Mouse (Mus musculus): ENCODE data around the gene Kif19a.

Gene Kif19a

DNA sequence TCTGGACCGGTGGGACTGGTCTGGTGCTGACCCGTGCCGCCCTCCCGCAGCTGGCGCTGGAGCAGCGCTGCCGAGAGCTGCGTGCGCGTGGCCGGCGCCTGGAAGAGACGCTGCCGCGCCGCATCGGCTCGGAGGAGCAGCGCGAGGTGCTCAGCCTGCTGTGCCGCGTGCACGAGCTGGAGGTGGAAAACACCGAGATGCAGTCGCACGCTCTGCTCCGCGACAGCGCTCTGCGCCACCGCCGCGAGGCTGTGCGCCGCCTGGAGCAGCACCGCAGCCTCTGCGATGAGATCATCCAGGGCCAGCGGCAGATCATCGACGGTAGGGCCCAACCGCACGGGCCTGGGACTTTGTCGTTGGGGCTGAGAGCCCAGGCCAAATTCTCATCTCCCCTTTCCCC lies 21.1 kb downstream of the Kif19a start:
- DNase-seq = no peak

DNA sequence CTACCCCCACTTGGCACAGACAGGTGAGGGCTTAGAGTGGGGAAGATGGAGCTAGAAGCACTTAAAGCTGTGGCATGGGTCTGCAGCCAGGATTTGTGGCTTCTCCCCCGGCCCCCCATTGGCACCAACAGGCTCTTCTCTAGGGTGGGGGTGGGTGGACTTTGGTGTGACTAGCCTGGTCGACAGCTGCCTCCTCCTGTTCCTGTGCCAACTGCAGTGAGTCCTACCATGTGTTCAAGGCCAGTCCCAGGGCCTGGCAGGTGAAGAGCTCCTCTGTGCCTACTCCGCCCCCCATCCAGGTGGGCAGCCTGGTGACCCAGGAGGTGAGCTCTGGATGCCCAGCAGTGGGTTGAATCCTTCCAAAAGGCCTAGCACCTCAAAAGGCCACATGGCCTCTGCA lies 22.4 kb downstream of the Kif19a start:
- DNase-seq = no peak

DNA sequence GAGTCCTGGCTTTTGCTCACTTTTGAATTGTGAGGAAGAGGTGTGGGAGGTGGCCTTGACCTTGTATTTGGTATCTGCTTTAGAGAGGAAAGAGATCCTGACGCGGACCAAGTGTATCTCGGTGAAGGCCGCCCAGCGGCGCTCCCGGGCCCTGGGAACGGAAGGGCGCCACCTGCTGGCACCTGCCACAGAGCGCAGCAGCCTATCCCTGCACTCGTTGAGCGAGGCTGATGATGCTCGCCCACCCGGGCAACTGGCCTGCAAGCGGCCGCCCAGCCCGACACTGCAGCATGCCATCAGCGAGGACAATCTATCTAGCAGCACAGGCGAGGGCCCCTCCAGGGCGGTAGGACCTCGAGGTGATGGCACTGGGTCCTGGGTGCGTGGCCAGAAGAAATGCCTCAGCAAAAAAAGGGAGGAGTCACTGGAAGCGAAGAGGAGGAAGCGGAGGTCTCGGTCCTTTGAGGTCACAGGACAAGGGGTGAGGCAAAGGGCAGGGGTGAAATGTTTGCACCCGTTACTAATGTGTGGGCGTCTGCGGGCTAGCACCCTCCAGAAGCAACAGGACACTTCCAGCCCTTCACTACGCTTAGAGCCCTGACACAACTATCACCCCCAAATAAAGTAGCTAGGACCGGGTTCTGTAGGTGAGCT lies 24.0 kb downstream of the Kif19a start:
- peak; percentile 63 to 69 for DNase-seq

- DNase-seq = no peak
Observed at GRCm38 (mm10) chr11:114789716-114790115, 24.5 kb downstream of the Kif19a start.

- no peak for DNase-seq
Observed at GRCm38 (mm10) chr11:114790171-114790570, 25.0 kb downstream of the Kif19a start.

DNA sequence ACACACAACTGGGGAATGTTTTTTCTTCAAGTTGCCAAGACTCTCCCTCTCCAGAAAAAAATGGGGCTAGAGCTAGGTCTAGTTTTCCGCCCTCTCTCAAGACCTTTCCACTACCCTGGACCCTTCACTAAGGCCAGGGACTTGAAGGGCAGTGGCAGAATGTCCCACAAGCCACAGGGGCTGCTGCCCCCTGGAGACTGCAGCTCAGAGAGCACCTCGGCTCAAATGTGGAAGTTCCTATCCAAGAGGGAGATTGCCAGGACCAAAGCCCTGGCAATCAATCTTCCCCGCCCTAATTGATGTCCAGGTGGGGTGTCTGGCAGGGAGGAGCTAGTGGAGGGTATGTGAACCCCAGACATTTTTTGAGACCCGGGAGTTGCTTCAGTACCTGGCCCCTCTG lies 25.7 kb downstream of the Kif19a start:
- no peak for DNase-seq

GRCm38 (mm10) chr11:114791351-114791889 lies 26.2 kb downstream of the Kif19a start:
- DNase-seq = no peak

- no peak for DNase-seq
Observed at GRCm38 (mm10) chr11:114791891-114792411, 26.8 kb downstream of the Kif19a start.

DNA sequence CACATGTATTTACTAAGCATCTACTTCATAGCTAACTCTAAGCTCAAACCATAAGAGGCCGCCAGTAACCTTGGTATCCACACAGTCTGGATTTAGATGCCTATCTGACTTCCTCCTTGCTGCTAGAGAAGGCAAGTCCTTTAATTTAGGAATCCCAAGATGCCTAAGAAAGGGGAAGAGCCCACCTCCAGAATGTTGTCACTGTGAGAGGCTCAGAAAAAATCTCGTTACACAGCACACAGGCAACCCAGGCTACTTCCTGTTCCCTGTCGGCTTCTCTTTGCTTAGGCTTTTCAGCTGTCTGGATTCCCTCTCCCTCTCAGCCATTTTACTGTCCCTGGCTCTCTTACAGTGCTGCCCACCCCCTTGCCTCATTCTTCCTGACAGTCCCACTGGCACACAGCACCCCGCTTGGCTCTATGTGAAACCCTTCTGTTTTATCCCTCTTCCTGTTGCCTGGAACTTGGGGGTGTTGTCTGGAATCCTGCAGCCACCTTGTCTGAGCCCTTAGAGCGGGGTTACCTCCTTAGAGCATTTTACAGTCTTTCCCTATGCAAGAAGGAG lies 27.8 kb downstream of the Kif19a start:
- DNase-seq = no peak

DNA sequence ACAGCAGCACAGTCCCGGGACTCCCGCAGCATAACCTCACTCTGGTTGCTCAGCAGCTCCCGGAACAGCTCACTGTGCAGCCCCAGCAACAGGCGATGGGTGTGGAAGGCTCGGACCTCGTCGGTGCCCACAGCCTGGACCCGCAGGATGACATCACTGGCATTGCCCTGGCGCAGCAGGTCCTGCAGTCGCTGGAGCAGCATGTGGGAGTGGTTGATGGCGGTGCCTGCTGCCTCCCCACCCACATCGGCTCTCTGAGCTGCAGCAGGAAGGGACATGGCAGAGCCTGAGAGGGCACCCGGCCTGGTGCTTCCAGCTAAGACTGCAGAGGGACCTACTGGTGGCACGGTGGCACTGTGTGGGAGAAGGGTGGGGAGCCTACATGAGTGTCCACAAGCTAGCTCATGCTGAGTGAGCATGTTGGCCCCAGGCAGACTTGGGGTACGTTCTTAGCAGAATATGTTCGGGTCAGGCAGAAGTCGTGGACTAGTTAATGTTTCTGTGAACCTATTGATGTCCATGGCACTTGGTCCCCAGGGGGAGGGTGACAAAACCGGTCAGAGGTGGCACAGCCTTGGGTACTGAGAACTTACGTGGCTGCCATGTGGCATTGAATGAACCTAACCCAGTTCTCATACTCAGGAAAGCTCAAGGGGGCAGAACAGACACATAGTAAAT lies 28.8 kb downstream of the Kif19a start:
- DNase-seq = no peak

DNA sequence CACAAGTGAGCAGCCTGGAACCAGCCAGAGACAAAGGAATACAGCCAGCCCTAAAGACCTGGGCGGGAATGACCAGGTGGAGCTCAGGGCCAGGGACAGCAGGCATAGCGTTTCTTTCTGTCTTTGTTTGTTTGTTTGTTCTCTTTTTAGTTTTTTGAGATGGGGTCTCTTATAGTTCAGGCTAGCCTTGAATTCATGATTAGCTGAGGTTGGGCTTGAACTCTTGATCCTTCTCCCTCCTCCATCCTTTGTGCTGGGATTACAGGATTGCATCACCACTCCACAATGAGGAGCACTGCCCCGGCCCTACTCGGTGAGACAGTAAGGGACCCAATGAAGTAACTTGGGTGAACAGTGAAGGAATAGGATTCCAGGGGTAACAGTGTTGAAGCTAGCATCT lies 29.5 kb downstream of the Kif19a start:
- DNase-seq = no peak

- peak in 1 of 2 experiments; percentile 8 for DNase-seq
Observed at GRCm38 (mm10) chr11:114795231-114795746, 30.1 kb downstream of the Kif19a start.

GRCm38 (mm10) chr11:114795848-114796322 lies 30.7 kb downstream of the Kif19a start, which contains the start of gene Btbd17:
Gene Btbd17 (minus strand): TSS chr11:114795945.
- no peak for DNase-seq

- no peak for DNase-seq
Observed at GRCm38 (mm10) chr11:114797176-114797575, 32.0 kb downstream of the Kif19a start.

- DNase-seq = no peak
Observed at GRCm38 (mm10) chr11:114797981-114798380, 32.8 kb downstream of the Kif19a start.

GRCm38 (mm10) chr11:114798624-114799023 lies 33.4 kb downstream of the Kif19a start, which contains the start of gene Gpr142:
Gene Gpr142 (plus strand): TSS chr11:114798924.
- no peak for DNase-seq

DNA sequence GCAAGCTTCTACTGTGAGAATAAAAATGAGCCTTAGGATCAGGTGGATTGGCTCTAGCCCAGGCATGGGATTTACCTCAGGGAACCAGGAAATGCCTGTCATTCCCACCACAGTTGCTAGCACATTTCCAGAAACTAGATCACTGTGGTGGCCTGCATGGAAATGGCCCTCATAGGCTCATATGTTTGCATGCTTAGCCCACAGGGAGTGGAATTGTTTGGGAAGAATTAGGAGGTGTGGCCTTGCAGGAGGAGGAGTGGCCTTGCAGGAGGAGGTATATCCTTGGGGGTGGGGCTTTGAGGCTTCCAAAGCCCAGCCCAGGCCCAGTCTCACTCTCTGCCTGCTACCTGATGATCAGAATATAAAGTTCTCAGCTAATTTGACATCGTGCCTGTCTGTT lies 36.7 kb downstream of the Kif19a start:
- DNase-seq = no peak

GRCm38 (mm10) chr11:114802540-114803267 lies 37.5 kb downstream of the Kif19a start:
- DNase-seq = no peak

- no peak for DNase-seq
Observed at GRCm38 (mm10) chr11:114803990-114804389, 38.8 kb downstream of the Kif19a start.

DNA sequence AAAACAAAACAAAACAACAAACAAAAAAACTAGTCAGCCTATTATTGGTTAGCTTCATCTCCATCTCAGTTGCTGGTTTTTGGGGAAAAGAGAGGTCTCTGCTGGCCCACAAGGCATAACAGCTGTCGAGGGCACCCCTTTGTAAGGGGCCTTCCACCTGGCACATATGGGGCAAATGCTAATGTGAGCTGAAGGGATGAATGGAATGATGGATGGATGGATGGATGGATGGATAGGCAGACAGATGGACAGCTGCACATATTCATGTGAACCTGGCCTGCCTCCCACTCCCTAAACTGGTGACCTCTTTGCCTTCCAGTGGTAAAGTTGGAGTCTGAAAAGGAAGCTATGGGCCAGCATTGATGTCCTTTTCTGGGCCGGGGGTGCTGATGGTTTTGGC lies 41.8 kb downstream of the Kif19a start:
- no peak for DNase-seq

- no peak for DNase-seq
Observed at GRCm38 (mm10) chr11:114807686-114808427, 42.7 kb downstream of the Kif19a start.

DNA sequence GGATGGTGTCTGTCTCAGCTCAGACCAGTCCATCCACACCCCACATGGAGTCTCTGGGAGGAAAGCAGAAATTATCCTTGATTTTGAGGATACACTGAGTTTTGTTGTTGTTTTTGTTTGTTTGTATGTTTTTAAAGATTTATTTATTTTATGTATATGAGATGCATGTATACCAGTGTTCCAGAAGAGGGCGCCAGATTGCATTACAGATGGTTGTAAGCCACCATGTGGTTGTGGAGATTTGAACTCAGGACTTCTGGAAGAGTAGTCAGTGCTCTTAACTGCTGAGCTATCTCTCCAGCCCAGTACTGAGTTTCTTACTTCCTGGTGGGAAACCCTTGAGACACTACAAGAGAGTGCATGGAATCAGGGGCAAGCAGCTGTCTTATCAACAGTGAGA lies 44.2 kb downstream of the Kif19a start:
- no peak for DNase-seq

Measured in lung, adult 18-20 months (tissue).